Mouse (Mus musculus) hindlimb bud, embryonic 11.5 days (tissue): ENCODE measurements around the gene Cacnb2.

Experiments used
- DNase-seq: peaks from one replicate; pipeline ENCODE4 v3.0.0-alpha.2; 2012; ENCODE audit warnings: low read depth, low spot score; ENCODE audit errors: extremely low spot score

The Cacnb2 gene

DNA sequence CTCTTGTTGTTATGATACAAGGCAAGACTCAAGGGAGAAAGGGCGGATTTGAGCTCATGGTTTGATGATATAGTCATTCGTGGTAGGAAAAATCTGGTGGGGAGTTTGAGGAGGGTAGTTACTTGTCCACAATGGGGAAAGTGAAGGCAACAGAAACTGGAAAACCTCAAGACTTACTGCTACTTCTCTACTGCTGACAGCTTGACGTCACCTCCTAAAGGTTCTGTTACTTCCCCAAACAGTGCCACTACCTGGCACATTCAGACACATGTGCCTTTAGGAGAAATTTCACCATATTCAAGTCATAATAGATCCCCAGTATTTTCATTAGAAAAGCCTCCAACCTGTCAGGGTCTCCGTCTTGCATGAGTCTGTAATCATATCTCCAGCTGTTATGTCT, 167.7 kb downstream of the Cacnb2 start:
- no peak for DNase-seq

DNA sequence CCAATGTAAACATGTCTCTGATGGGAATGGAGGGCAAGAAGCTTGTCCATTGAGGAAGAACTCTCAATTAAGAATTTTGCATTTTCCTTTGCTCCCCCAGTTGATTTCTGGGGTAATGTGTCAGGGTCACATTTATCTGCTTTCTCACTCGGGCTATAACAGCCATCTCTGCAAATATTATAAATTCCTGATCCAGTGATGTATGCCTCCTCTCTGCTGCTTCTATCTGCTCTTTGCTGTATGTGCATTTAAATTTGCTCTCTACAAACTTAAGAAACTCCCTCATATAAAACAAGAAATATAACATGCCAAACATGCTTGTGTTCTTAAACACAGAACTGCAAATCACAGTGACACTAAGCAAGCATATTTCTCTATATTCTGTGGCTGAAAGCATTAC, 171.5 kb downstream of the Cacnb2 start:
- no peak for DNase-seq

DNA sequence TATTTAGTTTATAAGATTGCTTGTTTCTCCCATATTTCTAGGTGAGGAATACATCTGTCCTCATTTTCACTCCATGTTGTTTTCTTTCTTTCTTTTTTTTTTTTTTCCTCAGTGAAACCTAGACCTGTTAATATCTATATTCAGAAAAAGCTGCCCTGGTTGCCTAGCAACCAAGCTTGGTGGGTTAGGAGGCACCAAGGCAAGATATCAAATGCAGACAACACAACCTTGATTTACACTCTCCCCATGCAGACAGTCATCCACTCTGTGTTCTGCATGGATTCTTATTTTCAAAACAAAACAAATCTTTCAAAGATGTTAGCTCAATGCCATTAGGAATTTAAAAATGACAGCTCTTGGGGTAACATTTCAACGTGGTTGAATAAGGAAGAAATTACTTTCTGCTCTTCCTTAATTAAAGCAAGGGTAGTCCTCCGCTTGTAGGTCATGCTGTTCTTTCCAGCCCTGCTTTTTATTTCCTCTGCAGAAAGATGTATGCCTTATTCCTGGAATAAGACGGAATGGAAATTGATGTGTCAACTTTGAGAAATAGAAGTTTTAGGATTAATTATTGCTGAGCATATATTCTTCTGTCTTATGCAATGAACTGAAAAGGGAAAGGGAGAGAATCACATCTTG, 172.1 kb downstream of the Cacnb2 start:
- no peak for DNase-seq

DNA sequence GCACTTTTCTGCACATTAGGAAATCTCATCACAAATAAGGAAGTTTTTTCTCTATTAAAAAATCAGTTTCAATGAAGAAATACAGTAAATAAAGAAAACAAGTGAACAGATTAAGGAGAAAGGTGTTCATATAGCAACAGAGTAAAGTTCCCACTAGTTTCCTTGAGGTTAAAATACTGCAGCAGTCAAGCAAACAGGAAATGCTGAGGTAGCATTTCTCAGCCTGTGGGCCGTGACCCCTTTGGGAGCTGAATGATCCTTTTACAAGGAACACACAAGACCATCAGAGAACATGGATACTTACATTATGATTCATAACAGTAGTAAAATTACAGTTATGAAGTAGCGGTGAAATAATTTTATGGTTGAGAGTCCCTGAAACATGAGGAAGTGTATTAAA, 185.1 kb downstream of the Cacnb2 start:
- DNase-seq, result no peak

DNA sequence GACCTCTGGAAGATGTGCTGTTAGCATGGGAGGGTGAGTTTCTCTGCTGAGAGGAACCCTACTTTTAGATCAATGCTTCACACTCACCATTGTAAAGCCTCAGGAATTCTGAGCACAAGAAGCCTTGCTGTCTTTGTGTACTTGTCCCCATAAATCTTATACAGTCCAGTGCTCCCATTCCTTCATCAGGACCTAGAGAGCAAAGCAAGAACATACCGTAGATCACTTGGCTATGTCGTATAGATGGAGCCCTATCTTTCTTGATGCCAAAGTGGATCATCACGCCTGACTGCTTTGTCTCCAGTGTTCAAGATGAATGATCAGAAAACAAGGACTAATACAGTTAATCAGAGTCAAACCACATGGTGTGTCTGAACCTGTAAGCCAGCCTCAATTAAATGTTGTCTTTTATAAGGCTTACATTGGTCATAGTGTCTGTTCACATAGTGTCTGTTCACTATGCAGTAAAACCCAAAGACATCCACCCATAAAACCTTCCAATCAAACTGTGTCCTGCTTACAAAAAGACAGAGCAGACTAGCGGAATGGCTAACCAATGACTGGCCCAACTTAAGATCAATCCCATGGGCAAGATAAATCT, 198.7 kb downstream of the Cacnb2 start:
- DNase-seq, result no peak

DNA sequence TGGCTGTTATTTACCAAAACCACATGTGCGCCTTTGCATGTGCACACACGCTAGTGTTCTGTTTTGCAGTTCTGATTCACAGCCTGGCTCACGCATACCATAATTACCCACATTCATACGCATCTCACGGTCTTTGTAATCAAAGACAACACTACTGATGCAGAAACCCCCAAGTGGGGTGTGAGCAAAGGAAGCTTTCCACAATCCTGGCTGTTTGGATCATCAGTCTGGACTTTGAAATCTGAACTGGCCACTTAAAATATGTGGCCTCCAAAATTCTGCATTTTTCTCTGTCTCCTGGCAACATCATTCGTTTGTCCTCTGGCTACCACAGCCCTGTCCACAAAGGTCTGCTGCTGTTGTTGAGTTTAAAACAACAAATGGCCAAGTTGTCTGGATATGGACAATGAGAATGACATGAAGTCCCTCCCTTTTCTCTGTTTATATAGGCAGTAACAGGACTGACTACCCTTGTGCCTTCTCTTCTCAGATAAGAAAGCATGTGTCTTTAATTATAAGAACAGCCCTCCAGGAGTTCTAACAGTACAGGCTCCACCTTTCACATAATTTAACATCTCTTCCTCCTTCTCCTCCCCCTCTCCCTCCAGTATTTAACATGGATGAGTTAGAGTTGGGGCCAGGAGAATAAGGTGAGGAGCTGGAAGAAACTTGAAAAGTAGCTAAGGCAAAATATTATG, 204.9 kb downstream of the Cacnb2 start:
- DNase-seq, result no peak

DNA sequence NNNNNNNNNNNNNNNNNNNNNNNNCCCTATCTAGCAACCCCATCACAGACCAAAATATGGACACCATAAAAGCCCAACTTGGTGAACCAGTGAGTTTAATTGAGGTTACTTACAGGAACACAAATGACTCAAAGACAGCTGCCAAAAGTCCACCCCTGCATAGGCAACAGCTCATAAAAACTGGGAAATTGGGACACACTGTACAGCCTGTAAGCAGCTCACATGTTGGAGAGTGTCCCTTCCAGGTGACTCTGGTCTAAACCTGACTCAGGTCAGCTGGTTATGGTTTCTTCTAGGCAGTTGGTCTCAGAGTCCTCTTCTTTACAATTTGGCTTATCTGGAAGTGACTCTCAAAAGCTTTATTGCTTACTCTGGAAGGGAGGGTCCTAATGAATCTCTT, 212.1 kb downstream of the Cacnb2 start:
- DNase-seq, result no peak

DNA sequence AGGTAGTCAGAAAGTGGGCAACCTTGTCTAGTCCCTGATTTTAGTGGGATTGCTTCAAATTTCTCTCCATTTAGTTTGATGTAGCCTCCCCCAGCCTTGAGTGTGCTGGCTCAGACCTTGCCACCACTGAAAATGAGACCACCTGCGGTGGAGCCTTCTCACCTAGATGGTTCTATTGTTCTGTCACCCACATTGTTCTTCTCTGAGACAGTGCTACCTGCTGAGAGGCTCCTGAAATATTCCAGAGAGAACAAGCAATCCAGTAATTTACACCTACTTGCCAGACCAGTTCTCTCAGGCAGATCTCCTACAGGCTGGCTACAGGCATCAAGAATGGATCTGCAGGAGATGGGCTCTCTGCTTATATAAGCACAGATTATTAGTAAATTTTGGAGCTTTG, 215.8 kb downstream of the Cacnb2 start:
- no peak for DNase-seq

DNA sequence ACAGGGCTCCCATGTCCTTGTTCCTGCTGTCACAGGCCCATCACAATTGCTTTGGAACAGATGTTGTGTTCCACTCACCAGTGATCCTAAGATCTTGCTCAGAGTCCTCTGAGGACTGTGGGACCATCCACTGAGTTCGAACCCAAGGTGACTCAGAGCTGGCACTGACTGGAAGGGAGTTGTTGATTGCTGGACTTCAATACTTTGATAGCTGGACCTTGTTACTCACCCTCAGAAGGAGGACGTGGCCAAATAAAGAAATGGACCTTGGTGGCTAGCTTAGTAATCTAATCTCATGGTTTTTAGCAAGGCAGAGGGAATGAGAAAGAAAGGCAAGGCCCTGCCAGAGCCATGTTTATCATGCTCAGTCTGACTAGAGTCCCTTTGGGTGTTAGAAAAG, 218.1 kb downstream of the Cacnb2 start:
- DNase-seq, result no peak

DNA sequence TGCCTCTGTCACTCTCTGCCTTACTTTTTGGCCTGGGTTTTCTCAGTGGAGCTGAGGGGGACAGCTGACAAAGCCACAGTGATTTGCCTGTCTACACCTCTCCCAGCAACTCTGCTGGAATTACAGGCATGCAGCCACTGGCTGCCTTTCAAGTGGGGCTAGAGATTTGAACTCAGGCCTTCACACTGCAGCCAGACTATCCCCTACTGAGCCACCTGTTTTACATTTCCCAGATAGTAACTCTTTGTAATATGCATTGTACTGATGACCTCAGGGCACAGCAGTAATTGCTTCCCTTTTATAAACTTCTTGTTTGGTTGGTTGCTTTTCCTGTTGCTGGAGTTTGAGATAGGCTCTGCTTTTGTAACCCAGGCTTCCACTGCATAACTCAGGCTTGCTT, 220.2 kb downstream of the Cacnb2 start:
- no peak for DNase-seq

DNA sequence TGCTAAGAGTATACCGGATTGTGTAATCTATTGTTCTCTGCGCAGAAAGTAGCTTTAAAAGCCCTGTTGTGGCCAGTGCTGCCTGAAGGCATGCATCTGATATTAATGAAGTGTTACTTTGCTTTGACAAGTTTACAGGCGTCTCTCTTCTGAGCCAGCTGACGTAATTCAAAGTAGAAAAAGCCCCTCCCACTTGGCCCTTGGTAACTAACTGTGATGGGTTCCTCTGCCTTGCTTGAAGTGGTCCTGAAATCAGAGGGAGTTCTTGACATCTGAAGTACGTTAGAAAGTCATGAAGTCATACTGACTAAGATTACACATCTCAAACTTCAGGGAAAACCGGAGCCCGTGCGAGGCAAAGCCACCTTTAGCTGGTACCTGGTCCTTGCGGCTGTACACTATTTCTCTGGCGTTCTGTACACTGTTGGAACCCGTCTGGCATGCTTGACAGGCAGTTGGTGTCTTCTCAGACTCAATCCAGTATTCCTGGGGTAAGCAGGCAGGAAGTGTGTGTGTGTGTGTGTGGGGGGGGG, 221.0 kb downstream of the Cacnb2 start:
- DNase-seq, result peak; percentile 72

DNA sequence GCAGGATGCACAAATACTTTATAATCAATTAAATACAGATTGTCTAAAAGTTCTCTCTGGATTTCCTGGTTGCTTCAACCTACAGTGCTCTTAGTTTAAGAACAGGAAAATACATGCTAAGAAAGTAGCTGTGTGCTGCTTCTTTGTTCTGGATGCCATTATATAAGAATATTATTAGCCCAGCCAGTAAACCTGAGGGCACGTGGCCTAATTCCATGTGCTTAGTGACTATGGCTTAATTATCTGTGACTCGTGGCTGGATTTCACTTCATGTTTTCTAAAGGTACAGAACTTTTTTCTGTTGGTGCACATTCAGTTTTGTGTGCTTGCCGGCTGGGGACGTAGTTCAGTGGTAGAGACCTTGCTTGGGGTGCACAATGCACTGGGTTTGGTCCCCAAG, 222.3 kb downstream of the Cacnb2 start:
- no peak for DNase-seq

DNA sequence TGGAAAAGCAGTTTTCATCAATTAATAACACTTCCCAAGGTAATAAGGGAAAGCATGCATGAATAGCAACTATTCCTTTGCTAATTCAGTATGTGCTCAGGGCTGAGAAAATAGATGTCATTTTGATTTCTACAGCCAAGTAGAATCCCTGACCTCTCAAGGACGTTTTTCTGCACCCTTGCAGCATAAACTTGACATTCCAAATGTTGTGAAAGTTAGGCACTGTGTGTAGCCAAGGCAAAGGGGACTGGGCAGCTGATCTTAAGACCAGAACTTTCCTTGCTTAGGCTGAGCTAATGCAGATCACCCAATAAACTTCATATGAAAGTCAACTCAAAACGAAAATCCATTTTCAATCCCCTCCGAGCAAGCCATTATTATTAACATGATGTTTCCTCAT, 226.6 kb downstream of the Cacnb2 start:
- no peak for DNase-seq

DNA sequence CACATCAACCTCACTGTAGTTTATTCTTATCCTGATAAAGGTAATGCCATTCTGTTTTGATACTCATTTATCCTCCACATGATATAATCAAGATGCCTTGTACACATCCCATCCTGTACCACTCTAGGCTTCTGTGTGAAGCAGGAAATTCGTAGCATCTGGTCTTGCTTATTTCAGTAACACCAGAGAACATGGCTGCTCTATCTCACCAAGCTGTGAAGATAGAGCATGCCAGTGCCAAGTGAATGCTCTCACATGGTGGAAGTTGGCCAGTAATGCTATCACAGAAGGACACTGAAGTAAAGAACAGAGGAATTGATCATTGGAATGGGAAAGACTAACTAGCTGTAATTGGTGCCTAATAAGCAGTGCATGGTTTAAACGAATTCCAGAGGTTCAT, 228.4 kb downstream of the Cacnb2 start:
- DNase-seq, result no peak

DNA sequence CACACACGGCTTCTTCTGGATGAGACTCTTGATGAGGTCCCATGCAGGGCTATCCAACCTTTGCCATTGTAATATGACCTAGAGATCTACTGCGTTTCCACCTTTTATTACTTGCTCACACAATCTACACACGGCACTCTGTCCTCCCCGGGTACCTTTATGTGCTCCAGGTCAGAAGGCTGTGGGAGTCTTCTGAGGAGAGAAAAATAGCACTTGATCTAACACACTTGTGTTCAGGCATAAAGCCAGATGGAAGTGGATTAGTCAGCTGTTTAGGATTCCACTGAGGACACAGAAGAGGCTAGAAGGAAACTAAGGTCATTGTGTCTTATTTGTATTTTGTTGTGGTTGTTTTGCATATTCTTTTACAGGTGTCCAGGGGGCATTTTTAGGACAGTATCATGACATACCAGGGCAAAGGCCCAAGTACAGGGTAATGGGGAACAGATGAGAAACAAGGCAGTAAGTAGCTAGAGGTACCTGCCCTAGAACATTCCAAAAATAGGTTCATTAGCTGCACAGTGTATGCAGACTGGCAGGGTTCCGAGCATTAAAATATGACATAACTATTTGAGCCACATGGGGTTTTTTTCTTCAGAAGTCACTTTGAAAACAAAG, 231.9 kb downstream of the Cacnb2 start:
- DNase-seq, result no peak

DNA sequence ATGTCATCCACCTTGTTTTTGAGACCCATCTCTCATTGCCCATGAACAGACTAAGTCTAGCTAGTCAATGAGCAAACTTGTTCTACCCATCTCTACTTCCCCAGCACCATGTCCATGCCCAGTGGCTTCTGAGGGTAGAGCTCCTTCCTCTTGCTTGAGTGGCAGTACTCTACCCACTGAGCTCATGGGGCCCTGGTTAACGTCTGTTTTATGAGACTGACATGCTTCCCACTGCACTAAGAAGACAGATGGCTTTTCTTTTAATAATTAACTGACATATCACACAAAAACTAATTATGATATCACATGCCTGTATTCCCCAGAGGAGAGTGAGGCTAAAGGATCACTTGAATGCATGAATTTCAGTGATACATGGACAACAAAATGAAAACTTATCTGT, 238.4 kb downstream of the Cacnb2 start:
- no peak for DNase-seq

DNA sequence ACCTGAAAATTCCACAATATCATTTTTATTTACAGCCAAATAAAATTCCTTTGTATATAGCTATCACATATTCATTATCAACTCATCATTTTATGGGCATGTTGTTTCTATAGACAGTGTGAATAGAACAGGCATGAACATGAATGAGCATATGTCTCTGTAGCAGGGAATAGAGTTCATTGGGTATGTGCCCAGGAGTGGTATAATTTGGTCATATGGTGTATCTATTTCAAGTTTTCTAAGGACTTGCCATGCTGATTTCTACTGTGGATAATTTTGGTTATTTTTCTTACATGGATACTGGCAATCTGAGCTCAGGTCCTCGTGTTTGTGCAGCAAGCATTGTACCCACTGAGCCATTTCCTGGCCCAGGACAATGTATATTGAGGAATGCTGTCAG, 243.8 kb downstream of the Cacnb2 start:
- DNase-seq, result no peak

DNA sequence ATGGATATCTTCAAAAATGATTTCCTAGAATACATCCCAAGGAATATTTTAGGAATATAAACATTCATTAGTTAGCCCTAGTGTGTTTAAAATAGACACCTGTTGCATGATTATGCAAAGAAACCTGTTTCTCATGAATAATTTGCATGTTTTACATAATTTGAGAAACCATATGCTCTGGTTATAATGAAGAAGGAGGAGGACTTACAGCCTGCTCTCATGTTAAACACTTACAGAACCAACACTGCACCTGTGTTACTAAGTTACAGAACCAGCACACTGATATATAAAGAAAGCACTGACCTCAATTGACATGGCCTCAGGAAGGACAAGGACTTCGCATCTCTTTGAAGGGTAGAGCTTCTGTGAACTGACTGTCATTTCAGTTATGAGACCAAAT, 244.3 kb downstream of the Cacnb2 start:
- no peak for DNase-seq

DNA sequence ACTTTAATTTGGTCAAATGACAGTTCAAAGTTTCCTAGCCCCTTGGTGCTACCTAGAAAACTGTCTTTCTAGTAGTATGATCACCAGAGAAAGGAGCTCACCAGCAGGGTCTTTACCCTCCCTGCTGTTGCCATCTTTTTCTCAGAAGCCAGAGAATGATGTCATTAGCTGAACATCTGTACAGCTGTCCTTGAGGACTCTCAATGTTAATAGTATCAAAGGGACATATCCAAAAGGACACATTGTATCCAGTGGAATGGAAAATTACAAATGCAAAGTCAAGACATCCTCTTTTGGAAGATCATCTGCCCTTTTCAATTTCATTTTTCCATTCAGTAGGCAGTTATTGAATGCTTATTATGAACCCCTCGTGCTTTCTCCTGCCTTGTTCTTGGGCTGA, 247.9 kb downstream of the Cacnb2 start:
- no peak for DNase-seq

DNA sequence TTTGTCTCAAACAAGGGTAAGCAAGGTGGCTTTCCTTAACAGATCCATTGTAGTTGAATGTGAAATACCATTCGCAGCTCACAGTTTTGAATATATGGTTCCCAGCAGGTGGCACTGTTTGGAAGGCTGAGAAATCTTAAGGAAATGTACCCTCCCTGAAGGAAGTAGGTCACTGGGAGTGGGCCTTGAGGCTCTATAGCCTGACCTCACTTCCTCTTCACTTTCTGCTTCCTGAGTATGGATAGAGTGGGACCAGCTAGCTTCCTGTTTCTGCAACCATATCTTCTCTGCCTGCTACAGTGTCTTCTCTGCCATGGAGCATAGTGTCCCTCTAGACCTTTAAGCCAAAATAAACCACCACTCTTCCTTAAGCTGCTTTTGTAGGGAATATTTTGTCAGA, 248.5 kb downstream of the Cacnb2 start:
- no peak for DNase-seq

DNA sequence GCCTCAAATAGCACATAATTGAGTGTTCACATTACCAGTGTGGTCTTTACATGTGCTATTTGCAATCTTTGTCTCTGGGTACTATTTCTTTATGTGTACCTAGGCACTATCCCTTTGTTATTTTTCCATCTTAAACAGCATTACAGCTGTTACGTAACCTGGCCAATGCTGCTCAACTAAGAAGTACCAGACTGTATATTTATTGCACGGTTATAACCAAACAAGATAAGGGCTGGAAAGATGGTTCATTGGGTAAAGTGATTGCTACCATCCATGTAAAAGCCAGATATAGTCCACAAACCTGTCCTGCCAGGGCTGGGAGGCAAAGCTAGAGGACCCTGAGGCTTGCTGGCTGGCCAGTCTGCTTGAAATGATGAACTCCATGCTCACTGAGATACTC, 251.2 kb downstream of the Cacnb2 start:
- no peak for DNase-seq

DNA sequence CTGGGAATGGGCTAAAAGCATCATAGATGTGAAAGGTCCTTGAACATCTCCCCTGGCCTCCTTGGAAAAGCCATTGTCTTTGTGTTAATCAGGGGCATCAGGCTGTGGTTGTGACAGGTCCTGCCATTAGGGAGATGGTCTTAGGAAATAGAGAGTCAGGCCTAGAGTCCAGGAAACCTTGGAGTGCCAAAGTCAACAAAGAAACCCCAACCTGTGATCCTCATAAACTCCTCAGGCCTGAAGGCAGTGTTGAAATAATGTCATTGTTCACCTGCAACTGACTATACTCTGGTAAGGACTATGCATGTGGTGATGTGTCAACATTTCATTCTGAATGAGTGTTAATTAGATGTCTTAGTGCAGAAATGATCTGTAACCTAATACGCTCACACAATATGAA, 255.4 kb downstream of the Cacnb2 start:
- DNase-seq, result no peak
